Mouse (Mus musculus) left cerebral cortex, adult 2 months (tissue): ENCODE data around the gene Med19. TPM values are rescaled to one million over a fixed set of nuclear protein-coding genes. Genes with fewer than 3 reads are reported as not detected.

Experiments
- DNase-seq, 2 experiments: peaks; one replicate each; pipeline ENCODE4 v3.0.0; 2021 to 2022; ENCODE audit warnings: low spot score in 2 of 2, mixed read lengths in 1 of 2; ENCODE audit errors: extremely low spot score in 1 of 2
- H3K27ac ChIP-seq: fragments of 200-600 bp; 2 replicates; pipeline ENCODE4 v1.8.1; 2022
- H3K4me3 ChIP-seq: fragments of 200-600 bp; 2 replicates; pipeline ENCODE4 v1.8.1; 2022
- CTCF ChIP-seq: fragments of 200-600 bp; IDR thresholded peaks from 2 replicates; pipeline ENCODE4 v1.8.1; 2022; ENCODE audit warnings: antibody characterized with exemption, mild to moderate bottlenecking, moderate library complexity
- intact Hi-C: fragments of 180-260 bp; cut with DNase I; formaldehyde crosslinking; loops from one replicate; pipeline ENCODE4 v1.15.1; 2025
- total RNA-seq, 2 experiments: library from RNA; stranded (reverse); gene quantifications; 2 replicates each; pipeline ENCODE4 v1.2.3; 2021

Gene Med19
- total RNA-seq, 2 experiments from 2014 or later = 30.7 to 30.9 TPM

DNA sequence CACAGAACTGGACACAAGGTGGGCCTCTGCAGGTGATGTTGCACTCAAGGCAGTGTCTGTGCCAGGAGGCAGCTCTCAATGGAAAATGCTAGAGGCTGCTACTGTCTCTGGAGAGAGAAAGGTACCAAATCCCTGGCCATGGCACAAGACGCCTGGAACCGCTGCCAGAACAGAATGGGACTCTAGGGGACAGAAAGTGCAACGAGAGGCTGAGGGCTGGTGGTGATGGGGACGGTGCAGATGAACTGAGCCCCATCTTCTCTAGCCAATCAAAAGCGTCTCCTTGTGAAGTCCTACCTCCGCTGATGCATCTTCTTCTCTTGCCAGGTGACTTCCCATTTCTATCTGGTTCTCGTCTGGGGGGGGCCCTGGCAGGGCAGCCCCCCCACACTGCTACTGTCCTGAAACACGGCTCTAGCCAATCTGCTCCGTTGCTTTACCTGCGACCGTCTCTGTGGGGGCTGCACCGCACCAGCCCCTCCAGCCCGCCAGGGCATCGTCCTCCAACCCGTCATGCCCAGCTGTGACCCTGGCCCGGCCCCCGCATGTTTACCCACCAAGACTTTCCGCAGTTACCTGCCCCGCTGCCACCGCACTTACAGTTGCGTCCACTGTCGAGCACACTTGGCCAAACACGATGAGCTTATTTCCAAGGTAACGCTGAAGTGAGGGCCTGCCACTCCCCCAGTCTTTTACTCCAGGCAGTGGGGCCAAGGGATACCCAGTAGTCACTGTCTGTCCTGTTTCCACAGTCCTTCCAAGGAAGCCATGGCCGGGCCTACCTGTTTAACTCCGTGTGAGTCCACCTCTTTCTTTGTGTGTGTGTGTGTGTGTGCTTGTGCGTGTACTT is 58.3 kb downstream of the Med19 start:
- DNase-seq = peak; percentile 14 to 19
- H3K4me3 ChIP-seq = peak overlapping the region; percentile 78
- H3K27ac ChIP-seq = no peak overlapping the region
- TF ChIP-seq CTCF = no peak
- intact Hi-C loops = no loop called here

- no peak for TF ChIP-seq CTCF
- no peak overlapping the region for H3K4me3 ChIP-seq
- intact Hi-C loops = no loop called here
- H3K27ac ChIP-seq = no peak overlapping the region
- no peak for DNase-seq
Observed at GRCm38 (mm10) chr2:84737451-84737925, 59.3 kb downstream of the Med19 start.

Other genes with a start within 250 kb of the Med19 start
- 1 to 10 TPM; 3.8 to 4.4 TPM for gene Tfpi, start 201.6 kb upstream of the Med19 start, total RNA-seq
- 10 to 100 TPM; 65.1 to 70.2 TPM for gene Ctnnd1, start 27.6 kb upstream of the Med19 start, total RNA-seq
- not detected for gene Btbd18, start 19.3 kb upstream of the Med19 start, total RNA-seq
- 10 to 100 TPM; 27.4 to 33.3 TPM for gene Selenoh, start 7.6 kb upstream of the Med19 start, total RNA-seq
- gene Gm28635, start 361 bp upstream of the Med19 start, total RNA-seq = 1 to 10 TPM; 7.6 to 9.6 TPM
- 100 to 1,000 TPM; 224 to 239 TPM for gene Tmx2, start 738 bp downstream of the Med19 start, total RNA-seq
- gene Zdhhc5, start 36.8 kb downstream of the Med19 start, total RNA-seq = 10 to 100 TPM; 48.8 to 49.9 TPM
- 10 to 100 TPM in 1 of 2 experiments, 1 to 10 TPM in 1; 8.8 to 10.2 TPM for gene Clp1, start 48.9 kb downstream of the Med19 start, total RNA-seq
- gene Ypel4, start 55.7 kb downstream of the Med19 start, total RNA-seq = 100 to 1,000 TPM; 101 to 102 TPM
- gene Gm19426, start 65.3 kb downstream of the Med19 start, total RNA-seq = 1 to 10 TPM; 2.0 to 2.4 TPM
- 1 to 10 TPM; 5.3 to 8.4 TPM for gene Serping1, start 97.0 kb downstream of the Med19 start, total RNA-seq
- 1 to 10 TPM; 6.4 to 6.7 TPM for gene Ube2l6, start 120.4 kb downstream of the Med19 start, total RNA-seq
- not detected for gene Smtnl1, start 144.2 kb downstream of the Med19 start, total RNA-seq
- gene Timm10, start 148.6 kb downstream of the Med19 start, total RNA-seq = 10 to 100 TPM; 49.1 to 51.3 TPM
- under 1 TPM; 0.27 to 0.30 TPM for gene Slc43a1, start 160.4 kb downstream of the Med19 start, total RNA-seq
- 100 to 1,000 TPM in 1 of 2 experiments, 10 to 100 TPM in 1; 99.5 to 113 TPM for gene Rtn4rl2, start 208.3 kb downstream of the Med19 start, total RNA-seq